Mouse (Mus musculus) midbrain, embryonic 16.5 days (tissue): ENCODE results near the gene Gm20388. TPM values are rescaled to one million over a fixed set of nuclear protein-coding genes. Genes with fewer than 3 reads are reported as not detected.

Experiments
- ATAC-seq: fragments of 200-750 bp; cut with Nextera tagmentation; 2 replicates; pipeline ENCODE4 v1.8.0; 2017; ENCODE audit warnings: moderate TSS enrichment
- H3K27ac ChIP-seq: fragments of 300-500 bp; sonication (generic); 2 replicates; pipeline ENCODE4 v1.5.1; 2014; ENCODE audit warnings: mild to moderate bottlenecking, low read length, mixed read lengths
- H3K27me3 ChIP-seq: fragments of 300-500 bp; sonication (generic); 2 replicates; pipeline ENCODE4 v1.6.1; 2014; ENCODE audit warnings: low read depth, low read length, mixed read lengths; ENCODE audit not compliant: control insufficient read depth, insufficient read depth
- H3K36me3 ChIP-seq: fragments of 300-500 bp; sonication (generic); 2 replicates; pipeline ENCODE4 v1.6.1; 2014; ENCODE audit warnings: mild to moderate bottlenecking, low read length, moderate library complexity, mixed read lengths; ENCODE audit not compliant: control insufficient read depth, insufficient read depth
- H3K4me1 ChIP-seq: fragments of 300-500 bp; sonication (generic); 2 replicates; pipeline ENCODE4 v1.6.1; 2014; ENCODE audit warnings: mild to moderate bottlenecking, low read length, mixed read lengths; ENCODE audit not compliant: control insufficient read depth, insufficient read depth
- H3K4me2 ChIP-seq: fragments of 300-500 bp; sonication (generic); 2 replicates; pipeline ENCODE4 v1.6.1; 2014; ENCODE audit warnings: mild to moderate bottlenecking, low read length, mixed read lengths
- H3K4me3 ChIP-seq: fragments of 300-500 bp; sonication (generic); 2 replicates; pipeline ENCODE4 v1.5.1; 2014; ENCODE audit warnings: low read depth, mild to moderate bottlenecking, low read length, moderate library complexity, mixed read lengths
- H3K9ac ChIP-seq: fragments of 300-500 bp; sonication (generic); 2 replicates; pipeline ENCODE4 v1.6.1; 2014; ENCODE audit warnings: low read depth, low read length, mixed read lengths
- H3K9me3 ChIP-seq: fragments of 300-500 bp; sonication (generic); replicated peaks from 2 replicates; pipeline ENCODE4 v1.6.1; 2014; ENCODE audit warnings: mild to moderate bottlenecking, low read length, mixed read lengths; ENCODE audit not compliant: control insufficient read depth, poor library complexity, severe bottlenecking
- WGBS: fragments of 180-500 bp; shearing (Covaris S2); extraction: QIAGEN DNeasy Blood & Tissue Kit; methylation state at CpG from one replicate; pipeline ENCODE4 v1.1.7; 2014; 5-methylcytosine and 5-hydroxymethylcytosine counted together
- polyA plus RNA-seq: library from polyadenylated mRNA; unstranded; fragments of >200 nt; fragmentation: Nextera tagmentation; extraction: Ambion mirVana; gene quantifications from 2 replicates; pipeline ENCODE4 v1.2.1, GENCODE M21; 2015

The Gm20388 gene
- polyA plus RNA-seq, 1 experiment from 2014 or later, result 7.5 TPM

DNA sequence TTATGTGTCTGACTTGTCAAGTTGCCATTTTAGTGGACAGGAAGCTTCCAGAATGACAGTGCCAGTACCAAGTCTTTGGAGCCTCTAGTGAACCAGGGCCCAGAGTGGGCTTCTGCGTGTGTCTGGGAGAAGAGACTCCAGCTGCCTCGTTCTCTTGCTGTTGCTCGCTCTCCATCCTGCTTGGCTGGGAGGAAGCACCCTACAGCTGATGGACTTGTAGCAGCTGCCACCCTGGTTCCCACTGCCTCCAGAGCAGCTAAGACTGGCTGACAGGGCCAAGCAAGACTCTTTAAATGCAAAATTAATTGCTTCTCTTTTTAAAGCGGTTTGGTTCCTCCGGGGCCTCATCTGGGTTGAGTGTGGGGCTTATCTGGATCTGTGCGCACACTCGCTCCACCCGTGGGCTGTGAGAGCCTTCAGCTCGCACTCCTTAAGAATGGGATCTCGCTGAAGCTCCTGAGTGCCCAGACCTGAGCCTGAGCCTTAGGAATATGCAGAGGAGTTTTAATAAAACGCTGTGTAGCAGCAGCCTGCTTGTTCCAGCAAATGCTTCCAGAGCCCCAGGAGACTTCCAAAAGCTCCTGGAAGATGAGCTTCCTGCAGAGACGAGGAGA is 4410.7 kb downstream of the Gm20388 start:
- Histone ChIP-seq H3K4me1 (peaks cover 26% of the 10 kb centered on the region), H3K4me3 (no peak overlapping the region), H3K36me3 (peaks cover 13% of the 10 kb centered on the region; the same call in 1 of the 2 replicates), H3K27me3 (no peaks in the 10 kb centered on the region), H3K4me2 (no peak overlapping the region), H3K9me3 (no peaks in the 10 kb centered on the region), H3K9ac (peak overlapping the region; percentile 27), H3K27ac (peak overlapping the region; percentile 65)
- 34% methylated on average over 12 of the region's 12 CpGs for WGBS
- peak; percentile 57 for ATAC-seq

DNA sequence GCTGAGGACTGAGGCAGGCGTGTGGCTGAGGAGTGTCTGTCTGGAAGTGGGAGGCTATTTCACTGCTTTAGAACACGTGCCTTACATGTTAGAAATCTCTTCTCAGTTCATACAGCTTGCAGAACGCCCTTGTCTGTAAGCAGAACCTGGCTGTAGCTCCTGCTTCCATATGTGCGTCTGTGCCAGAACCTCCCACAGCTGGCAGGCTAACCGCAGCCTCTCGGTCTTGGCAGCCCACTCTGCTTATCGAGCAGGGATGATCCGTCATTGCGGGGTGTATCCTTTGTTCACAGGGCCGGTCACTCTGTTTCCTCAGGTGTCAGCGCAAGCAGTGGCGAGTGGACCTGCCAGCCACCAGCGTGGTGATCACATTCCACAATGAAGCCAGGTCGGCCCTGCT is 4412.7 kb downstream of the Gm20388 start:
- Histone ChIP-seq H3K4me1 (peaks cover 16% of the 10 kb centered on the region), H3K9me3 (no peaks in the 10 kb centered on the region), H3K36me3 (peaks cover 18% of the 10 kb centered on the region; the same call in 1 of the 2 replicates), H3K4me3 (no peak overlapping the region), H3K27me3 (no peaks in the 10 kb centered on the region), H3K27ac (no peak overlapping the region), H3K9ac (no peak overlapping the region), H3K4me2 (no peak overlapping the region)
- ATAC-seq, result no peak
- 89% methylated on average over 14 of the region's 14 CpGs for WGBS

DNA sequence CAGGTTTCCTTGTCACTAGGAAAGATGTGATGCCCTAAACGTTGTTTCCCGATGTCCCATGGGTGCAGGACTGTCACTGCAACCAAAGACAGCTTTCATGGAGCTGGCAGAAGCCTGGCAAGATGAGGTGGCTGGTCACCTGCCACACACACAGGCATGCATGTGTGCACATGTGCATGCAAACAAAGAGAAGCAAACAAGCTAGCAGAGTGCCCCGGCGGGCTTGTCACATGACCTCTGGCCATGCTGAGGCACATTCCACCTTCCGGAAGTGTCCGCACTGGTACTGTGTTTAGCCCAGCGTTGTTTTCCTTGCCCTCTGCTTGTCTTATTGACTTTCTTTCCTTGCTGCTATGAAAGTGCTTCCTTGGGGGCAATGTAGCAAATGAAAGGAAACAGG is 4417.6 kb downstream of the Gm20388 start:
- Histone ChIP-seq H3K4me3 (no peak overlapping the region), H3K4me1 (no peaks in the 10 kb centered on the region), H3K4me2 (no peak overlapping the region), H3K9ac (no peak overlapping the region), H3K27ac (no peak overlapping the region), H3K27me3 (no peaks in the 10 kb centered on the region), H3K36me3 (peaks cover 19% of the 10 kb centered on the region; the same call in 1 of the 2 replicates), H3K9me3 (no peaks in the 10 kb centered on the region)
- ATAC-seq, result no peak
- 88% methylated on average over 7 of the region's 7 CpGs for WGBS

DNA sequence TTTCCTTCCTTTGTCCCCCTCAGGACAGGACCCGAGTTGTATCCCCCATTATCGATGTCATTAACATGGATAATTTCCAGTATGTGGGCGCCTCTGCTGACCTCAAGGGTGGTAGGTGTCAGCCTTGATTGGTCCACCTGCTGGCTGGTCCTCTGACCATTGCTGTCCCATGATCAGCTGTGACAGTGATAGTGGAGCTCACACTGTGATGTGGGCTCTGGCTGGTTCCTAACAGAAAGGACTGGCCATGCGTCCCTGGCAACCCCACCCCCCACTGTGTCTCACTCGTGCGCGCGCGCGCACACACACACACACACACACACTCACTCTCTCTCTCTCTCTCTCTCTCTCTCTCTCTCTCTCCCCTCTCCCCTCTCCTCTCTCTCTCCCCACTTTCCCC is 4419.0 kb downstream of the Gm20388 start:
- H3K27me3 ChIP-seq, result no peaks in the 10 kb centered on the region
- no peaks in the 10 kb centered on the region for H3K4me1 ChIP-seq
- H3K9ac ChIP-seq, result no peak overlapping the region
- H3K4me2 ChIP-seq, result no peak overlapping the region
- H3K4me3 ChIP-seq, result no peak overlapping the region
- 36% methylated on average over 10 of the region's 10 CpGs for WGBS
- no peaks in the 10 kb centered on the region for H3K9me3 ChIP-seq
- H3K36me3 ChIP-seq, result peaks cover 15% of the 10 kb centered on the region; the same call in 1 of the 2 replicates
- no peak for ATAC-seq
- H3K27ac ChIP-seq, result no peak overlapping the region

DNA sequence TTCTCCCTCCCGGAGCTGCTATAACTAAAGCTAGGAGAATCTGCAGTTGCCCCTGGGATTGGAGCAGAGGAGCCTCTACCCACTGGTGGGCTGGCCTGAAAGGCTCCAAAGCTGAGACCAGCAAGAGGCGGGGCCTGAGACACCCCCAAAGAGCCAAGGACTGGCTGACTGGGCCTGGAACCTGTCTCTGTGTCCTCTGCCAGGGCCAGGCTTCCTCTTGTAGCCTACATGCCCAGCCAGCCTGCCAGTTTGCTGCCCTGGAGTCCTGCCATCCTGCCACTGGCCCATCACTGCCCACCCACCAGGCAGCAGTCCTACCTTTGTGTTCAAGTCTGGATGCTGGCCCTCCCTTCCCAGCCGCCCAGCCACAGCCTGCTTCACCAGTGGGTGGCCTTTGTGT is 4419.8 kb downstream of the Gm20388 start:
- no peaks in the 10 kb centered on the region for H3K27me3 ChIP-seq
- ATAC-seq, result peak; percentile 79
- H3K4me2 ChIP-seq, result no peak overlapping the region
- H3K36me3 ChIP-seq, result peaks cover 15% of the 10 kb centered on the region
- 52% methylated on average over 2 of the region's 3 CpGs for WGBS
- no peak overlapping the region for H3K9ac ChIP-seq
- no peaks in the 10 kb centered on the region for H3K9me3 ChIP-seq
- no peak overlapping the region for H3K4me3 ChIP-seq
- H3K27ac ChIP-seq, result peak overlapping the region; percentile 18; the same call in 1 of the 2 replicates
- no peaks in the 10 kb centered on the region for H3K4me1 ChIP-seq

DNA sequence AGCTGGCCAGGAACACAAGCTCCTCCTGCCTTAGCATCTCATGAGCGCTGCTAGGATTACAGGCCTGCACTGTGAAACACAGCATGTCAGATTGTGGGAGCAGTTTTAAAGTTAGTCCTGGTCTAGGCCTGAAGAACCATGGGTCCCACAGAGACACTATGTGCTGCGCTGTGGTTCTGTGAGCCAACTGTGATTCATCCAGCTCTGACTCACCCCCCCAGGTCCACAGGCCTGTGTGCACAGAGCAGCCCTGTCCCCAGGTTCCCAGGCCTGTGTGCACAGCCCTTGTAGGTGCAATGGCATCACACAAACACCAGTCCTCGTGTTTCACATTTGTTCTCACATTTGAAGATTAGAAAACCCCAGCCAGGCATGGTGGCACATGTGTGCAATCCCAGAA is 4420.5 kb downstream of the Gm20388 start:
- Histone ChIP-seq H3K9me3 (no peaks in the 10 kb centered on the region), H3K4me1 (no peaks in the 10 kb centered on the region), H3K27me3 (no peaks in the 10 kb centered on the region), H3K4me2 (no peak overlapping the region), H3K4me3 (no peak overlapping the region), H3K27ac (peak overlapping the region; percentile 9; the same call in 1 of the 2 replicates), H3K9ac (no peak overlapping the region), H3K36me3 (peaks cover 18% of the 10 kb centered on the region)
- ATAC-seq, result no peak
- 87% methylated on average over 3 of the region's 3 CpGs for WGBS

DNA sequence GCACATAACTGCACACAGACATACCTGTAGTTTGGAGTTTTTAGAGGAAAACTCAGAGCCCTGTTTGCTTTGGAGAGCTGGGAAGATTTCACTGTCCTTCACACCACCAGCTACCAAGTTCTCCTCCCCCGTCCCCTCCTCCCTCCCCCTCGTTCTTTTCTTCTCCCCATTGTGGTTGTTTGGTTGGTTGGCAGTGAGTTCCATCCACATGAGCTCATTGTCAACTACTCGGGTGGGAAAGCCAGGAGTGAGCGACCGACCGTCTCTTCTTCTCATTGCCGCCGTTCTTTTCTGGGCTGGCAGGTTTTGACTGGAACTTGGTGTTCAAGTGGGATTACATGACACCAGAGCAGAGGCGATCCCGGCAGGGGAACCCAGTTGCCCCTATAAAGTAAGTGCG is 4421.1 kb downstream of the Gm20388 start:
- 63% methylated on average over 11 of the region's 11 CpGs for WGBS
- Histone ChIP-seq H3K36me3 (peaks cover 18% of the 10 kb centered on the region), H3K4me3 (no peak overlapping the region), H3K4me2 (no peak overlapping the region), H3K9ac (no peak overlapping the region), H3K9me3 (no peaks in the 10 kb centered on the region), H3K27me3 (no peaks in the 10 kb centered on the region), H3K4me1 (no peaks in the 10 kb centered on the region), H3K27ac (no peak overlapping the region)
- no peak for ATAC-seq

DNA sequence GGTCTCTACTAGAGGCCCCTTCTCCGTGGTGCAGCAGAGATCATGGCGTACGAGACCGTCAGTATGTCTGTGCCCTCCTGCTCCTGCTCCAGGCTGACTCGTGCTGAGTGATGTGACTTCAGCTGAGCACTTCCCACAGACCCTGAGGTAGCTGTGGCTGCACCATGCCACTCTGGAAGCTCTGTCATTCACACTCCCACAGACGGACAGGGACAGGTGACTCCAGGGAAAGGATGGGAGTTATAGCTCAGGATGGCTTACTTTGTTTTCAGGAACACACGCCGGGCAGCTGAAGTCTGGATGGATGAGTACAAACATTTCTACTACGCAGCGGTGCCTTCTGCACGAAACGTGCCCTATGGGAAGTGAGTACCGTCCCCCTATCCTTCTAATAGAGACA is 4425.7 kb downstream of the Gm20388 start:
- no peak overlapping the region for H3K4me2 ChIP-seq
- H3K4me3 ChIP-seq, result no peak overlapping the region
- no peaks in the 10 kb centered on the region for H3K9me3 ChIP-seq
- no peak for ATAC-seq
- no peak overlapping the region for H3K9ac ChIP-seq
- no peaks in the 10 kb centered on the region for H3K27me3 ChIP-seq
- WGBS, result 96% methylated on average over 13 of the region's 13 CpGs
- H3K27ac ChIP-seq, result no peak overlapping the region
- peaks cover 27% of the 10 kb centered on the region for H3K36me3 ChIP-seq
- no peaks in the 10 kb centered on the region; the same call in 1 of the 2 replicates for H3K4me1 ChIP-seq

DNA sequence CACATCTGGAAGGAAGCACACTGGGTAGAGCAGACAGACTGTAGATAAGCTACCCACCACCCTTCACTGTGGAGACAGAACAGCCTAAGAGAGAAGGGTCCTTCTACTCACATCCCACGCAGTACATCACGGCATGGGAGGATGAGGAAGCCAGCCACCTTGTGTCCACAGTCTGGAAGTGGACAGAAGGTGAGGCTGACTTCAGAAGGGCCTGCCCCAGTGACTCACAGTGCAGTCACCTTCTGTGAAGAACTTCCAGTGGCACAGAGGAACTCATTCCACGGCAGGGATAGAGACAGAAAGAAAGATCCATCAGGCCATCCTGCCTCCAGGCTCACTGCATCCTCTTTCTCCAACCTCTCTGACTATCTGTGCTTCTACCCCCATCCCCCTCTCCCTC is 4429.1 kb downstream of the Gm20388 start:
- 85% methylated on average over 3 of the region's 3 CpGs for WGBS
- Histone ChIP-seq H3K27ac (no peak overlapping the region), H3K9ac (no peak overlapping the region), H3K27me3 (no peaks in the 10 kb centered on the region), H3K9me3 (no peaks in the 10 kb centered on the region), H3K4me3 (no peak overlapping the region), H3K36me3 (peaks cover 33% of the 10 kb centered on the region), H3K4me1 (no peaks in the 10 kb centered on the region; the same call in 1 of the 2 replicates), H3K4me2 (no peak overlapping the region)
- ATAC-seq, result no peak
